Mouse (Mus musculus) embryonic fibroblast, embryonic 13.5 days (primary cell): Measurements from ENCODE around the gene Rab12.

ENCODE experiments used
- CTCF ChIP-seq: IDR thresholded peaks from 2 replicates; pipeline ENCODE4 v1.5.1; 2011; ENCODE audit warnings: mild to moderate bottlenecking, control low read depth, low read length, moderate library complexity, borderline replicate concordance; ENCODE audit not compliant: insufficient read depth
- POLR2A ChIP-seq: IDR thresholded peaks from 2 replicates; pipeline ENCODE4 v1.6.1; 2011; ENCODE audit warnings: low read depth, mild to moderate bottlenecking, control low read depth, low read length, moderate library complexity

- TF ChIP-seq CTCF (no peak), POLR2A (no peak)
Measured at GRCm38 (mm10) chr17:66502865-66503264, 16.7 kb downstream of the Rab12 start.
